Mouse (Mus musculus) brain, embryonic 14.5 days (tissue): ENCODE measurements at regions not wholly inside any gene's neighbourhood (a gene's known extent, or its start where the extent isn't known, plus 50 kb on each side); places are given as distances from the start of the nearest gene placed in this dataset.

ENCODE experiments used
- CTCF ChIP-seq: fragments of 200-500 bp; IDR thresholded peaks from 2 replicates; pipeline ENCODE4 v1.5.1; 2012; ENCODE audit warnings: inconsistent platforms, mild to moderate bottlenecking, moderate library complexity, borderline replicate concordance; ENCODE audit not compliant: insufficient read depth, insufficient read length; ENCODE audit errors: extremely low read depth
- POLR2A ChIP-seq: fragments of 200-500 bp; IDR thresholded peaks from 2 replicates; pipeline ENCODE4 v1.6.1; 2012; ENCODE audit warnings: mild to moderate bottlenecking, inconsistent platforms, borderline replicate concordance; ENCODE audit not compliant: poor library complexity, insufficient read depth, insufficient read length, severe bottlenecking; ENCODE audit errors: extremely low read depth

DNA sequence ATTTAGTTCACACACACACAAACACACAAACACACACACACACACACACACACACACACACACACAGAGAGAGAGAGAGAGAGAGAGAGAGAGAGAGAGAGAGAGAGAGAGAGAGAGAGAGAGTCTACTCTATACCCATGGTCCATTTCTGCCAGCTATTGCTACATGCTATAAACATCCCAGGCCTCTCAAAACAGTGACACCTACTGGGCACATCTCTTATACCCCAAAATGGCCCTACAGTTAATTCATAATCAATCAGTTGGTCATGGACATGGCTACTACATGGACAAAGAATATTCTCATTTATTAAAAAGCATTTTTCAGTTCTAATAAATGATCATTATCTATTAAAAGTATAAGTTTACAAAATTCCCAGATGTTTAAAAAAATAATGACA is 236.8 kb upstream of the Robo2 start:
- TF ChIP-seq CTCF = no peak
- no peak for TF ChIP-seq POLR2A
